Mouse (Mus musculus) ES-Bruce4 (cell line): ENCODE results near the gene Nrarp. TPM values are rescaled to one million over a fixed set of nuclear protein-coding genes. Genes with fewer than 3 reads are reported as not detected.

Source experiments
- H3K27ac ChIP-seq: 2 replicates; pipeline ENCODE4 v1.5.1; 2012; ENCODE audit warnings: low read length, inconsistent platforms; ENCODE audit not compliant: insufficient read depth
- H3K27me3 ChIP-seq: 2 replicates; pipeline ENCODE4 v1.6.1; 2012; ENCODE audit warnings: mild to moderate bottlenecking, low read length, inconsistent platforms; ENCODE audit not compliant: control insufficient read depth, poor library complexity, insufficient read depth, severe bottlenecking
- H3K36me3 ChIP-seq: 2 replicates; pipeline ENCODE4 v1.6.1; 2012; ENCODE audit warnings: inconsistent platforms, mild to moderate bottlenecking, low read length, moderate library complexity; ENCODE audit not compliant: control insufficient read depth, poor library complexity, insufficient read depth, severe bottlenecking
- H3K4me1 ChIP-seq: one replicate; pipeline ENCODE4 v1.8.1; 2011; ENCODE audit warnings: low read length; ENCODE audit not compliant: control insufficient read depth, insufficient read depth
- H3K4me3 ChIP-seq: 2 replicates; pipeline ENCODE4 v1.5.1; 2011; ENCODE audit warnings: low read depth, mild to moderate bottlenecking, low read length
- H3K9ac ChIP-seq: 2 replicates; pipeline ENCODE4 v1.6.1; 2012; ENCODE audit warnings: low read depth, mild to moderate bottlenecking, inconsistent platforms; ENCODE audit not compliant: poor library complexity, severe bottlenecking
- H3K9me3 ChIP-seq: replicated peaks from 2 replicates; pipeline ENCODE4 v1.6.1; 2012; ENCODE audit warnings: mild to moderate bottlenecking, low read length, inconsistent platforms; ENCODE audit not compliant: control insufficient read depth, poor library complexity, insufficient read depth, severe bottlenecking
- CTCF ChIP-seq: IDR thresholded peaks from one replicate; pipeline ENCODE4 v1.8.1; 2011; ENCODE audit warnings: low read depth, low read length
- EP300 ChIP-seq: IDR thresholded peaks from 2 replicates; pipeline ENCODE4 v1.6.1; 2011; ENCODE audit warnings: low read depth, low read length; ENCODE audit not compliant: insufficient read depth
- POLR2A ChIP-seq: IDR thresholded peaks from one replicate; pipeline ENCODE4 v1.8.1; 2011; ENCODE audit warnings: low read length; ENCODE audit not compliant: insufficient read depth
- polyA plus RNA-seq: library from polyadenylated mRNA; stranded (reverse); fragments of >200 nt; gene quantifications from 2 replicates; pipeline ENCODE4 v1.2.4, GENCODE M21; 2011; ENCODE audit warnings: low read depth; ENCODE audit not compliant: missing spikeins, insufficient read depth, insufficient read length

Nrarp gene
- polyA plus RNA-seq, 1 experiment: 9.8 TPM

GRCm38 (mm10) chr2:25180973-25181890, 674 bp downstream of the Nrarp start:
- Histone ChIP-seq H3K9me3 (no peaks in the 10 kb centered on the region), H3K36me3 (no peaks in the 10 kb centered on the region), H3K4me3 (peak overlapping the region; percentile 64), H3K4me1 (peaks cover 3% of the 10 kb centered on the region), H3K9ac (peak overlapping the region; percentile 36), H3K27ac (no peak overlapping the region), H3K27me3 (no peaks in the 10 kb centered on the region)
- TF ChIP-seq EP300: no peak
- peak; percentile 28 for TF ChIP-seq CTCF

- no peak for TF ChIP-seq CTCF
- no peak for TF ChIP-seq EP300
- TF ChIP-seq POLR2A: no peak
- no peaks in the 10 kb centered on the region for H3K27me3 ChIP-seq
- H3K9me3 ChIP-seq: no peaks in the 10 kb centered on the region
- H3K27ac ChIP-seq: no peak overlapping the region
- peak overlapping the region; percentile 64 for H3K4me3 ChIP-seq
- peak overlapping the region; percentile 36 for H3K9ac ChIP-seq
- H3K4me1 ChIP-seq: peaks cover 3% of the 10 kb centered on the region
- H3K36me3 ChIP-seq: no peaks in the 10 kb centered on the region
Measured at GRCm38 (mm10) chr2:25181891-25182397, 1.4 kb downstream of the Nrarp start.

- no peak for TF ChIP-seq CTCF
- TF ChIP-seq EP300: no peak
- no peak for TF ChIP-seq POLR2A
- Histone ChIP-seq H3K9ac (no peak overlapping the region), H3K36me3 (no peaks in the 10 kb centered on the region), H3K4me3 (no peak overlapping the region), H3K27ac (no peak overlapping the region), H3K27me3 (no peaks in the 10 kb centered on the region), H3K9me3 (no peaks in the 10 kb centered on the region), H3K4me1 (peaks cover 3% of the 10 kb centered on the region)
Measured at GRCm38 (mm10) chr2:25182664-25183063, 2.1 kb downstream of the Nrarp start.

- H3K9ac ChIP-seq: no peak overlapping the region
- no peak overlapping the region for H3K4me3 ChIP-seq
- peaks cover 3% of the 10 kb centered on the region for H3K4me1 ChIP-seq
- H3K27me3 ChIP-seq: no peaks in the 10 kb centered on the region
- H3K9me3 ChIP-seq: no peaks in the 10 kb centered on the region
- no peak overlapping the region for H3K27ac ChIP-seq
- TF ChIP-seq POLR2A (no peak), CTCF (no peak), EP300 (no peak)
- no peaks in the 10 kb centered on the region for H3K36me3 ChIP-seq
Measured at GRCm38 (mm10) chr2:25183336-25183735, 2.8 kb downstream of the Nrarp start.

GRCm38 (mm10) chr2:25184496-25184895, 3.9 kb downstream of the Nrarp start:
- Histone ChIP-seq H3K9me3 (no peaks in the 10 kb centered on the region), H3K27me3 (no peaks in the 10 kb centered on the region), H3K36me3 (no peaks in the 10 kb centered on the region), H3K9ac (no peak overlapping the region), H3K27ac (no peak overlapping the region), H3K4me3 (no peak overlapping the region), H3K4me1 (peaks cover 3% of the 10 kb centered on the region)
- TF ChIP-seq CTCF (no peak), EP300 (no peak), POLR2A (no peak)
